Mouse (Mus musculus): ENCODE results near the gene Sf3b4. TPM values are rescaled to one million over a fixed set of nuclear protein-coding genes. Genes with fewer than 3 reads are reported as not detected.

The Sf3b4 gene
- polyA plus RNA-seq, 1 experiment from 2014 or later = 220 TPM

- Histone ChIP-seq H3K36me3 (ENCODE audit: control insufficient read depth, insufficient read depth, low read length) (no peaks in the 10 kb centered on the region), H3K27ac (ENCODE audit: low read depth, low read length) (peak overlapping the region; percentile 100), H3K27me3 (ENCODE audit: control insufficient read depth, insufficient read depth, low read length) (no peaks in the 10 kb centered on the region), H3K9ac (ENCODE audit: low read depth, low read length) (peak overlapping the region; percentile 93), H3K4me1 (ENCODE audit: control insufficient read depth, insufficient read depth, low read length) (peaks cover 35% of the 10 kb centered on the region), H3K9me3 (ENCODE audit: control insufficient read depth, low read length) (no peaks in the 10 kb centered on the region), H3K4me2 (replicated peaks; ENCODE audit: low read depth, low read length) (peak overlapping the region; percentile 82), H3K4me3 (ENCODE audit: low read length) (peak overlapping the region; percentile 65)
- 13% methylated on average over 9 of the region's 9 CpGs for WGBS
- ATAC-seq (ENCODE audit: low FRiP score, low TSS enrichment) = no peak
These were observed 49.5 kb downstream of the Sf3b4 start for GRCm38 (mm10) chr3:96221640-96222038.

- Histone ChIP-seq H3K36me3 (ENCODE audit: control insufficient read depth, insufficient read depth, low read length) (no peaks in the 10 kb centered on the region), H3K4me2 (replicated peaks; ENCODE audit: low read depth, low read length) (peak overlapping the region; percentile 82), H3K9ac (ENCODE audit: low read depth, low read length) (no peak overlapping the region), H3K27me3 (ENCODE audit: control insufficient read depth, insufficient read depth, low read length) (no peaks in the 10 kb centered on the region), H3K9me3 (ENCODE audit: control insufficient read depth, low read length) (no peaks in the 10 kb centered on the region), H3K4me3 (ENCODE audit: low read length) (peak overlapping the region; percentile 8; the same call in 1 of the 2 replicates), H3K27ac (ENCODE audit: low read depth, low read length) (no peak overlapping the region), H3K4me1 (ENCODE audit: control insufficient read depth, insufficient read depth, low read length) (peaks cover 35% of the 10 kb centered on the region)
- no peak for ATAC-seq (ENCODE audit: low FRiP score, low TSS enrichment)
- WGBS = 91% methylated on average over 4 of the region's 4 CpGs
These were observed 50.6 kb downstream of the Sf3b4 start for GRCm38 (mm10) chr3:96222774-96223173.

- no peak overlapping the region for H3K27ac ChIP-seq (ENCODE audit: low read depth, low read length)
- no peak overlapping the region for H3K4me2 ChIP-seq (replicated peaks; ENCODE audit: low read depth, low read length)
- H3K9ac ChIP-seq (ENCODE audit: low read depth, low read length) = no peak overlapping the region
- H3K4me3 ChIP-seq (ENCODE audit: low read length) = no peak overlapping the region
- ATAC-seq (ENCODE audit: low FRiP score, low TSS enrichment) = no peak
- H3K36me3 ChIP-seq (ENCODE audit: control insufficient read depth, insufficient read depth, low read length) = no peaks in the 10 kb centered on the region
- WGBS = 11% methylated on average over 2 of the region's 2 CpGs
- no peaks in the 10 kb centered on the region for H3K27me3 ChIP-seq (ENCODE audit: control insufficient read depth, insufficient read depth, low read length)
- peaks cover 32% of the 10 kb centered on the region for H3K4me1 ChIP-seq (ENCODE audit: control insufficient read depth, insufficient read depth, low read length)
- no peaks in the 10 kb centered on the region for H3K9me3 ChIP-seq (ENCODE audit: control insufficient read depth, low read length)
These were observed 53.3 kb downstream of the Sf3b4 start for GRCm38 (mm10) chr3:96225421-96225820.

Small RNA genes within 50 kb of the gene (microRNA-seq; reads per million reads assigned to microRNA genes)
- gene Gm44492 = 0.84 reads per million

Other genes with a start within 250 kb of the Sf3b4 start
- 78.3 and 89.0 TPM in 2 replicates for gene Anp32e, start 243.1 kb upstream of the Sf3b4 start, polyA plus RNA-seq (2014; fragmentation: Nextera tagmentation; extraction: Ambion mirVana)
- 39.3 and 48.0 TPM in 2 replicates for gene Plekho1, start 176.3 kb upstream of the Sf3b4 start, polyA plus RNA-seq (2014; fragmentation: Nextera tagmentation; extraction: Ambion mirVana)
- gene Vps45, start 113.9 kb upstream of the Sf3b4 start, polyA plus RNA-seq (2014; fragmentation: Nextera tagmentation; extraction: Ambion mirVana) = 24.3 and 33.0 TPM in 2 replicates
- gene Otud7b, start 67.8 kb upstream of the Sf3b4 start, polyA plus RNA-seq (2014; fragmentation: Nextera tagmentation; extraction: Ambion mirVana) = 9.4 and 18.1 TPM in 2 replicates
- gene Mtmr11, start 10.3 kb upstream of the Sf3b4 start, polyA plus RNA-seq (2014; fragmentation: Nextera tagmentation; extraction: Ambion mirVana) = 14.0 and 22.6 TPM in 2 replicates
- 2.2 and 3.3 TPM in 2 replicates for gene Sv2a, start 8.8 kb downstream of the Sf3b4 start, polyA plus RNA-seq (2014; fragmentation: Nextera tagmentation; extraction: Ambion mirVana)
- gene Bola1, start 47.4 kb downstream of the Sf3b4 start, polyA plus RNA-seq (2014; fragmentation: Nextera tagmentation; extraction: Ambion mirVana) = 65.0 and 70.9 TPM in 2 replicates
- gene Hist2h2ab, start 47.5 kb downstream of the Sf3b4 start, polyA plus RNA-seq (2014; fragmentation: Nextera tagmentation; extraction: Ambion mirVana) = 2.2 and 2.4 TPM in 2 replicates
- 11.3 and 17.1 TPM in 2 replicates for gene Hist2h2ac, start 48.5 kb downstream of the Sf3b4 start, polyA plus RNA-seq (2014; fragmentation: Nextera tagmentation; extraction: Ambion mirVana)
- gene Hist2h2be, start 48.8 kb downstream of the Sf3b4 start, polyA plus RNA-seq (2014; fragmentation: Nextera tagmentation; extraction: Ambion mirVana) = 9.2 and 13.1 TPM in 2 replicates
- gene Hist2h3c2, start 66.8 kb downstream of the Sf3b4 start, polyA plus RNA-seq (2014; fragmentation: Nextera tagmentation; extraction: Ambion mirVana) = 5.4 and 6.9 TPM in 2 replicates
- 33.3 and 69.4 TPM in 2 replicates for gene Hist2h2aa2, start 67.9 kb downstream of the Sf3b4 start, polyA plus RNA-seq (2014; fragmentation: Nextera tagmentation; extraction: Ambion mirVana)
- 18.3 and 20.3 TPM in 2 replicates for gene Hist2h2aa1, start 73.2 kb downstream of the Sf3b4 start, polyA plus RNA-seq (2014; fragmentation: Nextera tagmentation; extraction: Ambion mirVana)
- gene Hist2h3c1, start 74.4 kb downstream of the Sf3b4 start, polyA plus RNA-seq (2014; fragmentation: Nextera tagmentation; extraction: Ambion mirVana) = 0.91 and 2.4 TPM in 2 replicates
- 8.9 and 10.8 TPM in 2 replicates for gene Hist2h4, start 91.0 kb downstream of the Sf3b4 start, polyA plus RNA-seq (2014; fragmentation: Nextera tagmentation; extraction: Ambion mirVana)
- 72.6 and 85.9 TPM in 2 replicates for gene Hist2h3b, start 96.3 kb downstream of the Sf3b4 start, polyA plus RNA-seq (2014; fragmentation: Nextera tagmentation; extraction: Ambion mirVana)
- gene Hist2h2bb, start 97.4 kb downstream of the Sf3b4 start, polyA plus RNA-seq (2014; fragmentation: Nextera tagmentation; extraction: Ambion mirVana) = 21.8 and 45.2 TPM in 2 replicates
- gene Fcgr1, start 121.6 kb downstream of the Sf3b4 start, polyA plus RNA-seq (2014; fragmentation: Nextera tagmentation; extraction: Ambion mirVana) = 1.8 and 2.2 TPM in 2 replicates

Measured in kidney, embryonic 14.5 days (tissue).